Mouse (Mus musculus) skeletal muscle tissue, adult 2 months (tissue): Measurements from ENCODE around the gene Sestd1.

ENCODE experiments used
- DNase-seq: peaks from one replicate; pipeline ENCODE4 v3.0.0-alpha.2; 2012; ENCODE audit warnings: low read depth, low spot score

The Sestd1 gene

GRCm38 (mm10) chr2:77173821-77174220, 106.6 kb downstream of the Sestd1 start:
- no peak for DNase-seq

- no peak for DNase-seq
These were observed 107.0 kb downstream of the Sestd1 start for GRCm38 (mm10) chr2:77173366-77173765.

GRCm38 (mm10) chr2:77172241-77172671, 108.1 kb downstream of the Sestd1 start:
- DNase-seq = no peak

- DNase-seq = peak; percentile 67
These were observed 108.8 kb downstream of the Sestd1 start for GRCm38 (mm10) chr2:77171444-77172240.

- DNase-seq = no peak
These were observed 109.7 kb downstream of the Sestd1 start, which contains the start of gene Ccdc141 for GRCm38 (mm10) chr2:77170633-77171105. Gene Ccdc141 (minus strand): TSS chr2:77170636.

- peak; percentile 65 for DNase-seq
These were observed 110.3 kb downstream of the Sestd1 start for GRCm38 (mm10) chr2:77169916-77170632.

GRCm38 (mm10) chr2:77169218-77169617, 111.2 kb downstream of the Sestd1 start:
- DNase-seq = no peak

GRCm38 (mm10) chr2:77168781-77169180, 111.6 kb downstream of the Sestd1 start:
- DNase-seq = no peak

GRCm38 (mm10) chr2:77168081-77168685, 112.2 kb downstream of the Sestd1 start:
- DNase-seq = no peak

GRCm38 (mm10) chr2:77166366-77166765, 114.0 kb downstream of the Sestd1 start:
- no peak for DNase-seq

- DNase-seq = no peak
These were observed 115.7 kb downstream of the Sestd1 start for GRCm38 (mm10) chr2:77164662-77165061.

- no peak for DNase-seq
These were observed 117.0 kb downstream of the Sestd1 start for GRCm38 (mm10) chr2:77163381-77163780.

GRCm38 (mm10) chr2:77162135-77162534, 118.3 kb downstream of the Sestd1 start:
- DNase-seq = no peak

- no peak for DNase-seq
These were observed 122.8 kb downstream of the Sestd1 start for GRCm38 (mm10) chr2:77157546-77157945.

- no peak for DNase-seq
These were observed 126.3 kb downstream of the Sestd1 start for GRCm38 (mm10) chr2:77154080-77154479.

- no peak for DNase-seq
These were observed 129.1 kb downstream of the Sestd1 start for GRCm38 (mm10) chr2:77151255-77151654.

GRCm38 (mm10) chr2:77149576-77149975, 130.8 kb downstream of the Sestd1 start:
- no peak for DNase-seq

- DNase-seq = no peak
These were observed 132.2 kb downstream of the Sestd1 start for GRCm38 (mm10) chr2:77148215-77148614.

GRCm38 (mm10) chr2:77146968-77147367, 133.4 kb downstream of the Sestd1 start:
- no peak for DNase-seq

GRCm38 (mm10) chr2:77146291-77146690, 134.1 kb downstream of the Sestd1 start:
- DNase-seq = no peak

- DNase-seq = no peak
These were observed 136.9 kb downstream of the Sestd1 start for GRCm38 (mm10) chr2:77143536-77143935.

- DNase-seq = no peak
These were observed 141.5 kb downstream of the Sestd1 start for GRCm38 (mm10) chr2:77138879-77139278.
